Mouse (Mus musculus): ENCODE measurements around the gene Gls2. TPM values are rescaled to one million over a fixed set of nuclear protein-coding genes. Genes with fewer than 3 reads are reported as not detected.
"Not testable (repeated sequence)": the region's sequence is repeated elsewhere in the genome, so short reads cannot be mapped to it uniquely, and the experiment has no call there.

Gene Gls2
- polyA plus RNA-seq, 1 experiment from 2014 or later = 0.96 TPM

GRCm38 (mm10) chr10:128184296-128184695 lies 10.0 kb upstream of the Gls2 start:
- Histone ChIP-seq H3K27me3 (ENCODE audit: low read depth, poor library complexity, severe bottlenecking) (no peaks in the 10 kb centered on the region), H3K4me1 (peaks cover 8% of the 10 kb centered on the region), H3K9me3 (replicated peaks) (no peaks in the 10 kb centered on the region), H3K36me3 (no peaks in the 10 kb centered on the region), H3K4me3 (no peak overlapping the region), H3K27ac (replicated peaks) (no peak overlapping the region)
- 92% methylated on average over 2 of the region's 2 CpGs for WGBS
- DNase-seq (ENCODE audit: low spot score) = no peak

- 82% methylated on average over 6 of the region's 6 CpGs for WGBS
- H3K27me3 ChIP-seq (ENCODE audit: low read depth, poor library complexity, severe bottlenecking) = no peaks in the 10 kb centered on the region
Measured at GRCm38 (mm10) chr10:128185277-128185940, 8.8 kb upstream of the Gls2 start.

GRCm38 (mm10) chr10:128185959-128186358 lies 8.3 kb upstream of the Gls2 start:
- no peaks in the 10 kb centered on the region for H3K36me3 ChIP-seq
- H3K9me3 ChIP-seq (replicated peaks) = no peaks in the 10 kb centered on the region
- no peak overlapping the region for H3K27ac ChIP-seq (replicated peaks)
- no peaks in the 10 kb centered on the region for H3K27me3 ChIP-seq (ENCODE audit: low read depth, poor library complexity, severe bottlenecking)
- H3K4me3 ChIP-seq = no peak overlapping the region
- WGBS = 66% methylated on average over 2 of the region's 2 CpGs
- H3K4me1 ChIP-seq = no peaks in the 10 kb centered on the region
- DNase-seq (ENCODE audit: low spot score) = peak; percentile 88

More at GRCm38 (mm10) chr10:128185277-128185940, 8.8 kb upstream of the Gls2 start:
- Histone ChIP-seq H3K9me3 (replicated peaks) (no peaks in the 10 kb centered on the region), H3K4me1 (no peaks in the 10 kb centered on the region), H3K36me3 (no peaks in the 10 kb centered on the region), H3K4me3 (no peak overlapping the region), H3K27ac (replicated peaks) (no peak overlapping the region)
- DNase-seq (ENCODE audit: low spot score) = no peak

GRCm38 (mm10) chr10:128187181-128187605 lies 7.1 kb upstream of the Gls2 start:
- H3K27me3 ChIP-seq (ENCODE audit: low read depth, poor library complexity, severe bottlenecking) = no peaks in the 10 kb centered on the region
- no peaks in the 10 kb centered on the region for H3K36me3 ChIP-seq
- no peaks in the 10 kb centered on the region for H3K9me3 ChIP-seq (replicated peaks)
- no peak for DNase-seq (ENCODE audit: low spot score)
- no peaks in the 10 kb centered on the region for H3K4me1 ChIP-seq
- WGBS = 66% methylated on average over 5 of the region's 5 CpGs
- H3K4me3 ChIP-seq = no peak overlapping the region
- H3K27ac ChIP-seq (replicated peaks) = no peak overlapping the region

GRCm38 (mm10) chr10:128188242-128188877 lies 5.9 kb upstream of the Gls2 start:
- 50% methylated on average over 2 of the region's 2 CpGs for WGBS
- DNase-seq (ENCODE audit: low spot score) = peak; percentile 60
- no peak overlapping the region for H3K4me3 ChIP-seq

GRCm38 (mm10) chr10:128191472-128191871 lies 2.8 kb upstream of the Gls2 start:
- Histone ChIP-seq H3K9me3 (replicated peaks) (no peaks in the 10 kb centered on the region), H3K4me1 (peaks cover 18% of the 10 kb centered on the region), H3K27me3 (ENCODE audit: low read depth, poor library complexity, severe bottlenecking) (peaks cover 31% of the 10 kb centered on the region), H3K27ac (replicated peaks) (no peak overlapping the region), H3K4me3 (no peak overlapping the region), H3K36me3 (no peaks in the 10 kb centered on the region)
- no peak for DNase-seq (ENCODE audit: low spot score)
- WGBS = 88% methylated on average over 2 of the region's 2 CpGs

More at GRCm38 (mm10) chr10:128188242-128188877, 5.9 kb upstream of the Gls2 start:
- Histone ChIP-seq H3K4me1 (no peaks in the 10 kb centered on the region), H3K9me3 (replicated peaks) (no peaks in the 10 kb centered on the region), H3K27ac (replicated peaks) (no peak overlapping the region), H3K36me3 (no peaks in the 10 kb centered on the region), H3K27me3 (ENCODE audit: low read depth, poor library complexity, severe bottlenecking) (peaks cover 6% of the 10 kb centered on the region)

GRCm38 (mm10) chr10:128192030-128192766 lies 2.1 kb upstream of the Gls2 start:
- H3K27ac ChIP-seq (replicated peaks); H3K9me3 ChIP-seq (replicated peaks); DNase-seq (ENCODE audit: low spot score); H3K36me3 ChIP-seq; H3K4me3 ChIP-seq: not testable (repeated sequence)
- Histone ChIP-seq H3K27me3 (ENCODE audit: low read depth, poor library complexity, severe bottlenecking) (peaks cover 38% of the 10 kb centered on the region), H3K4me1 (peaks cover 18% of the 10 kb centered on the region)
- WGBS = 92% methylated on average over 3 of the region's 3 CpGs

- Histone ChIP-seq H3K4me3 (peak overlapping the region; percentile 85; the same call in 1 of the 2 replicates), H3K27ac (replicated peaks) (no peak overlapping the region), H3K27me3 (ENCODE audit: low read depth, poor library complexity, severe bottlenecking) (peaks cover 38% of the 10 kb centered on the region), H3K36me3 (no peaks in the 10 kb centered on the region), H3K4me1 (peaks cover 18% of the 10 kb centered on the region), H3K9me3 (replicated peaks) (no peaks in the 10 kb centered on the region)
- WGBS = 91% methylated on average over 6 of the region's 6 CpGs
- no peak for DNase-seq (ENCODE audit: low spot score)
Measured at GRCm38 (mm10) chr10:128193113-128193512, 1.1 kb upstream of the Gls2 start.

GRCm38 (mm10) chr10:128194551-128195461 lies 549 bp downstream of the Gls2 start:
- Histone ChIP-seq H3K4me3 (peak overlapping the region; percentile 85), H3K27me3 (ENCODE audit: low read depth, poor library complexity, severe bottlenecking) (peaks cover 38% of the 10 kb centered on the region), H3K9me3 (replicated peaks) (no peaks in the 10 kb centered on the region), H3K36me3 (no peaks in the 10 kb centered on the region), H3K4me1 (peaks cover 18% of the 10 kb centered on the region), H3K27ac (replicated peaks) (peak overlapping the region; percentile 83)
- DNase-seq (ENCODE audit: low spot score) = no peak
- WGBS = 1% methylated on average over 74 of the region's 79 CpGs

GRCm38 (mm10) chr10:128201856-128202255 lies 7.6 kb downstream of the Gls2 start:
- Histone ChIP-seq H3K27me3 (ENCODE audit: low read depth, poor library complexity, severe bottlenecking) (peaks cover 4% of the 10 kb centered on the region), H3K4me3 (no peak overlapping the region), H3K4me1 (no peaks in the 10 kb centered on the region), H3K27ac (replicated peaks) (no peak overlapping the region), H3K9me3 (replicated peaks) (no peaks in the 10 kb centered on the region), H3K36me3 (peaks cover 9% of the 10 kb centered on the region)
- WGBS = 71% methylated on average over 5 of the region's 6 CpGs
- no peak for DNase-seq (ENCODE audit: low spot score)

- Histone ChIP-seq H3K36me3 (peaks cover 24% of the 10 kb centered on the region), H3K4me3 (no peak overlapping the region)
- 93% methylated on average over 15 of the region's 15 CpGs for WGBS
Measured at GRCm38 (mm10) chr10:128204941-128205340, 10.7 kb downstream of the Gls2 start.

GRCm38 (mm10) chr10:128208326-128208725 lies 14.1 kb downstream of the Gls2 start:
- H3K27me3 ChIP-seq (ENCODE audit: low read depth, poor library complexity, severe bottlenecking) = peaks cover 5% of the 10 kb centered on the region
- 91% methylated on average over 10 of the region's 10 CpGs for WGBS
- no peak for DNase-seq (ENCODE audit: low spot score)
- no peaks in the 10 kb centered on the region for H3K9me3 ChIP-seq (replicated peaks)
- no peak overlapping the region for H3K4me3 ChIP-seq
- H3K4me1 ChIP-seq = peaks cover 19% of the 10 kb centered on the region
- H3K27ac ChIP-seq (replicated peaks) = no peak overlapping the region
- peaks cover 28% of the 10 kb centered on the region for H3K36me3 ChIP-seq

More at GRCm38 (mm10) chr10:128204941-128205340, 10.7 kb downstream of the Gls2 start:
- no peaks in the 10 kb centered on the region for H3K4me1 ChIP-seq
- no peak for DNase-seq (ENCODE audit: low spot score)
- H3K27me3 ChIP-seq (ENCODE audit: low read depth, poor library complexity, severe bottlenecking) = no peaks in the 10 kb centered on the region
- no peaks in the 10 kb centered on the region for H3K9me3 ChIP-seq (replicated peaks)
- no peak overlapping the region for H3K27ac ChIP-seq (replicated peaks)
